Mouse (Mus musculus): Measurements from ENCODE around the gene Dgat2l6. TPM values are rescaled to one million over a fixed set of nuclear protein-coding genes. Genes with fewer than 3 reads are reported as not detected.

Dgat2l6 gene
- total RNA-seq (2023) = not detected

GRCm38 (mm10) chrX:100524471-100524870 lies at the start of gene Dgat2l6:
TSS of gene Dgat2l6 (plus strand) at chrX:100524838.

DNA sequence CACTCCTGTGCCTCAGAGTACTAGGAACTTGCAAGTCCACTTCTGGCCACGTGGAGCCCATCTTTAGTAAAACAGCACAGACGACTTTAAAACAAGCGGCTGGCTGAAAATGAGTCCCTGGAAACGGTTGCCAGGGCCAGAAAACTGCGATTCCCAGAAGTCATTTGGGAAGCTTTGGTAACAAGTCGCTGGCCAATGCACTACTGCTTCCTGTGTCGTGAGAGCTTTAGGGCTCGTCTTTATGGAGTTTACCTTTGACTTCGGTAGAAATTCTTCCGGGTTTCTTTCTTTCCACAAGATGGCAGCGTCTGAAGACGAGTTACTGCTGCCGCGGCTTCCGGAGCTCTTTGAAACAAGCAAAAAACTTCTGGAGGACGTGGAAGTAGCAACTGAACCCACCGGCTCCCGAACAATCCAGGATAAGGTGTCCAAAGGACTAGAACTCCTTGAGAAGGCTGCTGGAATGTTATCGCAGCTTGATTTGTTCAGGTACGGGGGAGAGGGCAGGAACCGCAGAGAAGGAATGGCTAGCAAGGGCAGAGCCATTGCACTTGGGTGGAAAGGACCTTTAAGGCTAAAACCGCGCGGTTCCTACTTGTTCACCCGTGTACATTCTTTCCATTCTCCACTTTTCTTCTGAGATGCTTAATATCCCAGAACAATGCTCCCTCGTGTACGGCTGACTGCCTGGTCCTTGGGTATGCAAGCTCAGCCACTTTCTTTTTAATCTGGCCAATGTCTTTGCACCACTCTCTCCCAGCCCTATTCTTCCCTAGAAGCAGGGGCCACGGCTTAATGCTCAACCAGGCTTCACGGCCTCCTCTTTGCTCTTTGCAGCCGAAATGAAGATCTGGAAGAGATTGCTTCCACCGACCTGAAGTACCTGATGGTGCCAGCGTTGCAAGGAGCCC lies 30.3 kb upstream of the Dgat2l6 start, which contains the start of gene Igbp1:
Igbp1 (plus strand) TSS at position 224 of the 911 bp plus-strand sequence.

GRCm38 (mm10) chrX:100571951-100572350 lies 47.3 kb downstream of the Dgat2l6 start, which contains the start of gene Awat1:
TSS of gene Awat1 (plus strand) at chrX:100572251.

GRCm38 (mm10) chrX:100594791-100595190 lies 70.2 kb downstream of the Dgat2l6 start, which contains the start of gene P2ry4:
TSS of gene P2ry4 (minus strand) at chrX:100594869.

Other genes with a start within 250 kb of the Dgat2l6 start
- gene Otud6a, start 95.8 kb upstream of the Dgat2l6 start, total RNA-seq (2023) = not detected
- under 1 TPM; 0.44 to 0.73 TPM for gene Awat2, start 82.1 kb upstream of the Dgat2l6 start, total RNA-seq (2023)
- gene Igbp1, start 30.5 kb upstream of the Dgat2l6 start, total RNA-seq (2023) = 10 to 100 TPM; 56.0 to 56.8 TPM
- gene Awat1, start 47.4 kb downstream of the Dgat2l6 start, total RNA-seq (2023) = not detected
- not detected for gene P2ry4, start 70.0 kb downstream of the Dgat2l6 start, total RNA-seq (2023)
- not detected for gene Arr3, start 80.7 kb downstream of the Dgat2l6 start, total RNA-seq (2023)
- gene Kif4, start 100.9 kb downstream of the Dgat2l6 start, total RNA-seq (2023) = 1 to 10 TPM; 1.2 to 1.3 TPM
- gene Pdzd11, start 101.7 kb downstream of the Dgat2l6 start, total RNA-seq (2023) = 10 to 100 TPM; 18.9 to 19.6 TPM
- under 1 TPM in 1 of 2 experiments, not detected in 1; 0.38 TPM for gene Gdpd2, start 205.0 kb downstream of the Dgat2l6 start, total RNA-seq (2023)
- 1 to 10 TPM; 5.3 to 5.5 TPM for gene Dlg3, start 242.9 kb downstream of the Dgat2l6 start, total RNA-seq (2023)